Mouse (Mus musculus) MEL (cell line): ENCODE data around the gene Gigyf1.

Source experiments
- CTCF ChIP-seq, 3 experiments: IDR thresholded peaks in 2 of 3; conservative IDR thresholded peaks in 1 of 3; 2 replicates each; pipeline ENCODE4 v1.5.1; 2011 to 2012; ENCODE audit warnings: low read length in 3 of 3, low read depth in 2 of 3, mild to moderate bottlenecking in 2 of 3, improper control_type of control experiment in 1 of 3, inconsistent platforms in 1 of 3, mixed read lengths in 1 of 3, moderate library complexity in 1 of 3; ENCODE audit not compliant: control insufficient read depth in 1 of 3, insufficient read depth in 1 of 3, poor library complexity in 1 of 3, severe bottlenecking in 1 of 3
- ELF1 ChIP-seq: IDR thresholded peaks from 2 replicates; pipeline ENCODE4 v1.6.1; 2014; ENCODE audit warnings: low read depth, mild to moderate bottlenecking, inconsistent platforms, low read length, improper control_type of control experiment, moderate library complexity
- MAZ ChIP-seq: IDR thresholded peaks from 2 replicates; pipeline ENCODE4 v1.6.1; 2012; ENCODE audit warnings: low read depth, mild to moderate bottlenecking, inconsistent platforms, low read length, improper control_type of control experiment
- POLR2AphosphoS5 ChIP-seq: IDR thresholded peaks from 2 replicates; pipeline ENCODE4 v1.6.1; 2012; ENCODE audit warnings: low read depth, borderline replicate concordance, mild to moderate bottlenecking, inconsistent platforms, low read length, moderate library complexity, mixed read lengths

DNA sequence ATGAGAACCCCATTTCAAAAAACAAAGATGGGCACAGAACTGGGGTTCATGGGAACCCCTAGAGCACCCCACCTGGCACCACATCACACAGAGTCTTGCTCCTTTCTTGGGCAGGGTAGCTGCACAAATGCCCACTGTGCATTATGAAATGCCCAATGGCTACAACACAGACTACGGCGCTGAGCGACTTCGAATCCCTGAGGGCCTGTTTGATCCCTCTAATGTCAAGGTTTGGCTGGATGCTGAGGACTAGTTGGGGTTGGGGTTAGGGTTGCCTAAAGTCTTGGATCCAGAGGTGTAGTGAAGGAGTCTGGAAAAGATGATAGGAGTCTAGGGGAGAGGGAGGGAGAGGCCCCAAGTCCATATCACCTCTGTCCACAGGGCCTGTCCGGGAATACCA is 48.1 kb downstream of the Gigyf1 start:
- TF ChIP-seq ELF1 (no peak), CTCF (IDR thresholded peaks at IDR 0.05 in 2 of 3, conservative IDR thresholded peaks at IDR 0.05 in 1 of 3; ENCODE audit: control insufficient read depth in 1 of 3, insufficient read depth in 1 of 3, low read depth in 2 of 3, low read length in 3 of 3, poor library complexity in 1 of 3, severe bottlenecking in 1 of 3) (no peak), POLR2AphosphoS5 (no peak), MAZ (no peak)
